Mouse (Mus musculus): ENCODE measurements at regions not wholly inside any gene's neighbourhood (a gene's known extent, or its start where the extent isn't known, plus 50 kb on each side); places are given as distances from the start of the nearest gene placed in this dataset.

- TF ChIP-seq CTCF (IDR thresholded peaks at IDR 0.05; ENCODE audit: control insufficient read depth, insufficient read depth, insufficient replicate concordance, low read depth, low read length) (no peak), POLR2A (IDR thresholded peaks at IDR 0.05; ENCODE audit: control insufficient read depth, low read depth, low read length) (no peak)
These were observed 63.1 kb downstream of the Mis18a start for GRCm38 (mm10) chr16:90664086-90664485.
